Mouse (Mus musculus): ENCODE data around the gene Tbc1d2.

DNA sequence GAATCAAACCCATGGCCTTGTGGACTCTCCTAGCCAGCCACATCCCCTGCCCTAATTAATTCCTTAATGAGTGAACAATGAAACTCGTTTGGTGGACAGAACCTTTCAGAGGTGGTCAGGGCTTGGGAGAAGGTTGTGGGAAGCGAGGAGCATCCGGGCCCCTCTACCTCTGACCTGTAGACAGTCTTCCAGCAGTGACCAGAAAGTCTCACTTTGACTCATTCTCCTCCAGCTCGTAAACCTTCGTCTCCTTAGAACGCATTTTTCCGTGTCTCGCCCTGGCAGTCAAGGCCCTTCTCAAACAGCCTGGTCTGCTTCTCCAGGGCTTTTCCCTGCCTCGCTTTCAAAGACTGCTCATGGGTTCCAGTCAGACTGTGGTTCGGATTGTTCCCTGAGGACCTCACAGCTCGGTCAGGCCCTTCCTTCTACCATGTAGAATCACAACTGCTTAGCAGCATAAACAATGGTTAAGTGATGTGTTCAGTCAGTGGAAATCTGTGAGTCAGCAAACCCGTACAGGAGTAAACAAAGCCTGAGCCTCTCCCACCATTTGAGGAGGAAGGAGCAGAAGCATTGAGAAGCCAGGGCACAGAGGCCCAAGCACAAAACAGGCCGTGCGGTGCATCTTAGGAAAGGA is 89.8 kb downstream of the Tbc1d2 start:
- TF ChIP-seq CTCF (IDR thresholded peaks at IDR 0.05; ENCODE audit: low read depth) (no peak), EP300 (IDR thresholded peaks at IDR 0.05; ENCODE audit: low read depth) (no peak)
